Mouse (Mus musculus): ENCODE measurements around the gene Tas1r3.

DNA sequence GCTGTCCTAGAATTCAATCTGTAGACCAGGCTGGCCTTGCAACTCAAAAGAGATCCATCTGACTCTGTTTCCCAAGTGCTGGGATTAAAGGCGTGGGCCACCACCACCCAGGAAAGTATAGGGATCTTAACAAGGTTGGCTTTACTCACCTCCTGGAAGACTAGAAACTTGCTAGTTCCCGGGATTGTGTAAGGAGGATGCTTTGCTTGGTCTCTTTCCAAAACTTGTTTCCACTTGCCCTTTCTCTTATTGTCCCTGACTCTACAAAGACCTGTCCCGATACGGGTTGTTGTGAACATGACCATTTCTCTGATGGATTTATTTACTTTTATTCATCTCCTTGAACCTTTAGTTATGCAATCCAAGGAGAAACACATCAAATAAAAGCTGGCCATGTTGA lies 33.3 kb downstream of the Tas1r3 start:
- TF ChIP-seq CTCF (IDR thresholded peaks at IDR 0.05; ENCODE audit: low read depth) (no peak), EP300 (IDR thresholded peaks at IDR 0.05; ENCODE audit: low read depth) (no peak)
